Mouse (Mus musculus): ENCODE data around the gene Cap1. TPM values are rescaled to one million over a fixed set of nuclear protein-coding genes. Genes with fewer than 3 reads are reported as not detected.
A peak's percentile ranks its signal among the peaks of the same experiment; 100 is the strongest.
"Not testable (repeated sequence)": the region's sequence is repeated elsewhere in the genome, so short reads cannot be mapped to it uniquely, and the experiment has no call there.

Cap1 gene
- polyA plus RNA-seq, 1 experiment from 2014 or later, result 76.7 TPM

- H3K36me3 ChIP-seq (ENCODE audit: control insufficient read depth, insufficient read depth, low read length), result no peaks in the 10 kb centered on the region; the same call in 1 of the 2 replicates
- no peaks in the 10 kb centered on the region for H3K27me3 ChIP-seq (ENCODE audit: control insufficient read depth, insufficient read depth, low read length)
- H3K9me3 ChIP-seq (ENCODE audit: control insufficient read depth, low read length), result no peaks in the 10 kb centered on the region
- H3K9ac ChIP-seq (ENCODE audit: low read depth, low read length), result peak overlapping the region; percentile 72
- H3K4me3 ChIP-seq (ENCODE audit: low read length), result peak overlapping the region; percentile 85
- 0 out of 2 replicates have a peak, but pooled peaks cover 5% of the 10 kb centered on the region for H3K4me1 ChIP-seq (ENCODE audit: control insufficient read depth, insufficient read depth, low read length)
- WGBS, result 0% methylated on average over 6 of the region's 7 CpGs
- ATAC-seq (ENCODE audit: low FRiP score, low TSS enrichment), result no peak
- H3K27ac ChIP-seq (ENCODE audit: low read depth, low read length), result peak overlapping the region; percentile 24; the same call in 1 of the 2 replicates
- peak overlapping the region; percentile 85 for H3K4me2 ChIP-seq (replicated peaks; ENCODE audit: low read depth, low read length)
Observed at GRCm38 (mm10) chr4:122836403-122836775, 49.5 kb downstream of the Cap1 start.

GRCm38 (mm10) chr4:122835530-122836402 is 50.1 kb downstream of the Cap1 start, which contains the start of gene Ppt1:
TSS of gene Ppt1 (plus strand) at chr4:122836242.
- Histone ChIP-seq H3K4me2 (replicated peaks; ENCODE audit: low read depth, low read length) (peak within 1 kb of the TSS; percentile 85), H3K4me1 (ENCODE audit: control insufficient read depth, insufficient read depth, low read length) (0 out of 2 replicates have a peak, but pooled peaks cover 5% of the 10 kb centered on the region), H3K9ac (ENCODE audit: low read depth, low read length) (peak within 1 kb of the TSS; percentile 72), H3K27me3 (ENCODE audit: control insufficient read depth, insufficient read depth, low read length) (no peaks in the 10 kb centered on the region), H3K4me3 (ENCODE audit: low read length) (peak within 1 kb of the TSS; percentile 85), H3K9me3 (ENCODE audit: control insufficient read depth, low read length) (no peaks in the 10 kb centered on the region), H3K36me3 (ENCODE audit: control insufficient read depth, insufficient read depth, low read length) (no peaks in the 10 kb centered on the region; the same call in 1 of the 2 replicates), H3K27ac (ENCODE audit: low read depth, low read length) (peak within 1 kb of the TSS; percentile 24; the same call in 1 of the 2 replicates)
- ATAC-seq (ENCODE audit: low FRiP score, low TSS enrichment), result peak; percentile 93
- WGBS, result 3% methylated on average over 31 of the region's 31 CpGs

GRCm38 (mm10) chr4:122831888-122832287 is 54.0 kb downstream of the Cap1 start:
- no peaks in the 10 kb centered on the region for H3K36me3 ChIP-seq (ENCODE audit: control insufficient read depth, insufficient read depth, low read length)
- ATAC-seq (ENCODE audit: low FRiP score, low TSS enrichment), result 0 out of 2 replicates have a peak, but pooled peaks have one; percentile 28
- no peak overlapping the region for H3K4me3 ChIP-seq (ENCODE audit: low read length)
- no peak overlapping the region for H3K4me2 ChIP-seq (replicated peaks; ENCODE audit: low read depth, low read length)
- H3K9me3 ChIP-seq (ENCODE audit: control insufficient read depth, low read length), result no peaks in the 10 kb centered on the region
- no peaks in the 10 kb centered on the region for H3K27me3 ChIP-seq (ENCODE audit: control insufficient read depth, insufficient read depth, low read length)
- H3K27ac ChIP-seq (ENCODE audit: low read depth, low read length), result no peak overlapping the region
- H3K9ac ChIP-seq (ENCODE audit: low read depth, low read length), result no peak overlapping the region
- 17% methylated on average over 1 of the region's 1 CpGs for WGBS
- 0 out of 2 replicates have a peak, but pooled peaks cover 3% of the 10 kb centered on the region for H3K4me1 ChIP-seq (ENCODE audit: control insufficient read depth, insufficient read depth, low read length)

DNA sequence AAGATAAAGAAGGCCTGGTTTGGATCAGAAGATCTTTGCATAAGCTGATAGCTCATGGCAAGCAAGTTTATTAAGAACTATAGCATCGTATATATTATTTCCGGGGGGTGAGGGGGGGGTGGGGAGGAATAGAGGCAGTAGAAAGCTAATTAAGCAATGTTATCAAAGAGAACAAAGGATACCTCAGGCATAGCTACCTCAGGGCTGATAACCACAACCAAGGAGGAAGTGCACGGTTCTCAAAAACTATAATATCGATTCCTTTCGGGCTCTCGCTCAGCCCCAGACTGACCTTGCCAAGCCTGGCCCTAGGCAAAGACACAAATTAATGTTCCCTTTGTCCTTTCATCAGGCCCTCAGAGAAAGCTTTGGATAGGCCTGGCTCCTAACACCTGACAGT is 56.5 kb downstream of the Cap1 start:
- ATAC-seq (ENCODE audit: low FRiP score, low TSS enrichment), result no peak
- WGBS, result 81% methylated on average over 6 of the region's 6 CpGs

GRCm38 (mm10) chr4:122827651-122828050 is 58.2 kb downstream of the Cap1 start:
- Histone ChIP-seq H3K36me3 (ENCODE audit: control insufficient read depth, insufficient read depth, low read length) (no peaks in the 10 kb centered on the region), H3K27ac (ENCODE audit: low read depth, low read length) (no peak overlapping the region), H3K4me1 (ENCODE audit: control insufficient read depth, insufficient read depth, low read length) (no peaks in the 10 kb centered on the region), H3K9ac (ENCODE audit: low read depth, low read length) (no peak overlapping the region), H3K9me3 (ENCODE audit: control insufficient read depth, low read length) (no peaks in the 10 kb centered on the region), H3K4me3 (ENCODE audit: low read length) (no peak overlapping the region), H3K4me2 (replicated peaks; ENCODE audit: low read depth, low read length) (no peak overlapping the region), H3K27me3 (ENCODE audit: control insufficient read depth, insufficient read depth, low read length) (no peaks in the 10 kb centered on the region)
- no peak for ATAC-seq (ENCODE audit: low FRiP score, low TSS enrichment)

More for the DNA sequence above, 56.5 kb downstream of the Cap1 start:
- H3K27ac ChIP-seq (ENCODE audit: low read depth, low read length), result no peak overlapping the region
- no peak overlapping the region for H3K9ac ChIP-seq (ENCODE audit: low read depth, low read length)
- no peaks in the 10 kb centered on the region for H3K4me1 ChIP-seq (ENCODE audit: control insufficient read depth, insufficient read depth, low read length)
- H3K36me3 ChIP-seq (ENCODE audit: control insufficient read depth, insufficient read depth, low read length), result no peaks in the 10 kb centered on the region
- H3K4me2 ChIP-seq (replicated peaks; ENCODE audit: low read depth, low read length), result no peak overlapping the region
- no peaks in the 10 kb centered on the region for H3K27me3 ChIP-seq (ENCODE audit: control insufficient read depth, insufficient read depth, low read length)
- no peaks in the 10 kb centered on the region for H3K9me3 ChIP-seq (ENCODE audit: control insufficient read depth, low read length)
- H3K4me3 ChIP-seq (ENCODE audit: low read length), result no peak overlapping the region

- not testable (repeated sequence) for H3K9ac ChIP-seq (ENCODE audit: low read depth, low read length); H3K36me3 ChIP-seq (ENCODE audit: control insufficient read depth, insufficient read depth, low read length); H3K27ac ChIP-seq (ENCODE audit: low read depth, low read length); H3K4me1 ChIP-seq (ENCODE audit: control insufficient read depth, insufficient read depth, low read length); H3K27me3 ChIP-seq (ENCODE audit: control insufficient read depth, insufficient read depth, low read length); H3K9me3 ChIP-seq (ENCODE audit: control insufficient read depth, low read length); H3K4me2 ChIP-seq (replicated peaks; ENCODE audit: low read depth, low read length); H3K4me3 ChIP-seq (ENCODE audit: low read length); ATAC-seq (ENCODE audit: low FRiP score, low TSS enrichment)
- 28% methylated on average over 10 of the region's 10 CpGs for WGBS
Observed at GRCm38 (mm10) chr4:122820941-122821340, 64.9 kb downstream of the Cap1 start.

GRCm38 (mm10) chr4:122816202-122816601 is 69.7 kb downstream of the Cap1 start:
- no peak for ATAC-seq (ENCODE audit: low FRiP score, low TSS enrichment)
- H3K4me3 ChIP-seq (ENCODE audit: low read length), result no peak overlapping the region
- H3K9ac ChIP-seq (ENCODE audit: low read depth, low read length), result no peak overlapping the region
- H3K27me3 ChIP-seq (ENCODE audit: control insufficient read depth, insufficient read depth, low read length), result no peaks in the 10 kb centered on the region
- no peak overlapping the region for H3K4me2 ChIP-seq (replicated peaks; ENCODE audit: low read depth, low read length)
- H3K4me1 ChIP-seq (ENCODE audit: control insufficient read depth, insufficient read depth, low read length), result no peaks in the 10 kb centered on the region
- H3K9me3 ChIP-seq (ENCODE audit: control insufficient read depth, low read length), result no peaks in the 10 kb centered on the region
- H3K36me3 ChIP-seq (ENCODE audit: control insufficient read depth, insufficient read depth, low read length), result no peaks in the 10 kb centered on the region
- 85% methylated on average over 1 of the region's 1 CpGs for WGBS
- no peak overlapping the region for H3K27ac ChIP-seq (ENCODE audit: low read depth, low read length)

- H3K4me2 ChIP-seq (replicated peaks; ENCODE audit: low read depth, low read length), result no peak overlapping the region
- ATAC-seq (ENCODE audit: low FRiP score, low TSS enrichment), result no peak
- H3K4me1 ChIP-seq (ENCODE audit: control insufficient read depth, insufficient read depth, low read length), result no peaks in the 10 kb centered on the region
- whole genome bisulfite sequencing, result 61% methylated on average over 2 of the region's 2 CpGs
- no peaks in the 10 kb centered on the region for H3K9me3 ChIP-seq (ENCODE audit: control insufficient read depth, low read length)
- no peak overlapping the region for H3K27ac ChIP-seq (ENCODE audit: low read depth, low read length)
- no peaks in the 10 kb centered on the region for H3K36me3 ChIP-seq (ENCODE audit: control insufficient read depth, insufficient read depth, low read length)
- H3K9ac ChIP-seq (ENCODE audit: low read depth, low read length), result no peak overlapping the region
- H3K4me3 ChIP-seq (ENCODE audit: low read length), result no peak overlapping the region
- H3K27me3 ChIP-seq (ENCODE audit: control insufficient read depth, insufficient read depth, low read length), result no peaks in the 10 kb centered on the region
Observed at GRCm38 (mm10) chr4:122811824-122812223, 74.0 kb downstream of the Cap1 start.

DNA sequence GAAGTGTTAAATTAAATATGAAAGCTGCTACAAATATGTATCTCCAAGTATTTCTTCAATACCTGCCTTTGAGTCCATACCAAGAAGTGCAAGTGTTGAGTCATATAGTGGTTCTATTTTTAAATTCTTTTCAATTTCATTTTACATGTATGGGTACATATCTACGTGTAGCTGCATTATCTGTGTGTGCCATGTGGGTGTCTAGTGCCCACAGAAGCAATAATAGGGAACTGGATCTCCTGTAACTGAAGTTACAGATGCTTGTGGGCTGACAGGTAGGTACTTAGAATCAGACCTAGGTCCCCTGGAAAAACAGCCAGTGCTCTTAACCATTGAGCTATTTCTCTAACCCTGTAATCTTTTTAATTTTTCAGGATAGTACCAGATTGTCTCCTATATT is 74.7 kb downstream of the Cap1 start:
- no peak overlapping the region for H3K9ac ChIP-seq (ENCODE audit: low read depth, low read length)
- no peak overlapping the region for H3K4me3 ChIP-seq (ENCODE audit: low read length)
- WGBS, result 66% methylated on average over 1 of the region's 1 CpGs
- ATAC-seq (ENCODE audit: low FRiP score, low TSS enrichment), result no peak
- H3K27me3 ChIP-seq (ENCODE audit: control insufficient read depth, insufficient read depth, low read length), result no peaks in the 10 kb centered on the region
- no peaks in the 10 kb centered on the region for H3K36me3 ChIP-seq (ENCODE audit: control insufficient read depth, insufficient read depth, low read length)
- no peak overlapping the region for H3K27ac ChIP-seq (ENCODE audit: low read depth, low read length)
- H3K4me1 ChIP-seq (ENCODE audit: control insufficient read depth, insufficient read depth, low read length), result no peaks in the 10 kb centered on the region
- no peak overlapping the region for H3K4me2 ChIP-seq (replicated peaks; ENCODE audit: low read depth, low read length)
- no peaks in the 10 kb centered on the region for H3K9me3 ChIP-seq (ENCODE audit: control insufficient read depth, low read length)
